ENCODE assay signal across 16 mouse cellular contexts in the genomic region with DNA sequence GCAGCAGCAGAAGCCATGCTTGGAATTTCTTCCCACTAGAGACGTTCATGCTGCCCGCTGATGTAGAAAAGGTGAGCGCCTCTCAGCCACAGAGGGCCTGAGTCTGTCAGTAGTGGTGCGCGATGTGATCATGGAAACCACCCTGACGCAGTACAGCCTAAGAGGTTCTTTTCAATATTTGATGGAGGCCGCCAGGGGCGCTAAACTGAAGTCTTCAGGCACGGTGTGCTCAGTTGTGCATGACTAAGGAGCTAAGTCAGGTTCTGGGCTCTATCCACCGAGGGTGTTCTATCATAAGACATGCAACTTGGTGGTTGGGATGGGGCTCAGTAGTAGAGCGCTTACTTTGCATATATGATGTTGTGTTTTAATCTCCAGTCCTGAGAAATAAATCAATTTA. TPM values are rescaled to one million over a fixed set of nuclear protein-coding genes. Genes with fewer than 3 reads are reported as not detected.
A peak's percentile ranks its signal among the peaks of the same experiment; 100 is the strongest.
DNase-seq lines count a peak whose midpoint lies in the region; ATAC-seq and TF ChIP-seq lines count a peak whose summit lies in the region.
"Had no signal": no experiment of that assay in that cellular context is flagged by ENCODE, and none has a peak within 500 bp of the region (broad histone marks: within the 10 kb centered on the region; RNA-seq: fewer than 3 reads in every experiment).

No protein-coding gene starts in this region.

- DNase-seq in kidney, postnatal 10 days: no peak
- DNase-seq in B cell, adult 2 months: peak; percentile 26 to 34
- DNase-seq in embryonic facial prominence, embryonic 11.5 days (ENCODE audit: low spot score): peak; percentile 42
- no peak for DNase-seq in layer of hippocampus, adult 2 months (ENCODE audit: low spot score in 2 of 2)
- no peak for DNase-seq in gastrocnemius, adult 18-20 months (ENCODE audit: low spot score)
- DNase-seq: adrenal gland, postnatal 10 days; cerebellum, adult 8-10 months; gastrocnemius, postnatal 25 days; layer of hippocampus, adult 9-11 months; thymus, postnatal 25 days had no signal

- no peak overlapping the region for H3K9ac ChIP-seq in kidney, embryonic 14.5 days (ENCODE audit: low read depth, low read length)
- no peak overlapping the region for H3K9ac ChIP-seq in ES-Bruce4 (ENCODE audit: low read depth, poor library complexity, severe bottlenecking)
- H3K9ac ChIP-seq in embryonic facial prominence, embryonic 11.5 days (replicated peaks; ENCODE audit: low read length): no peak overlapping the region
- H3K9ac ChIP-seq: heart, embryonic 15.5 days; midbrain, embryonic 15.5 days had no signal

- TF ChIP-seq POLR2A in ES-Bruce4 (IDR thresholded peaks at IDR 0.05; ENCODE audit: insufficient read depth, low read length): no peak

- 63% methylated on average over 11 of the region's 11 CpGs for WGBS in kidney, embryonic 14.5 days
- WGBS in embryonic facial prominence, embryonic 11.5 days: 55% methylated on average over 11 of the region's 11 CpGs

- no peak overlapping the region for H3K4me2 ChIP-seq in kidney, embryonic 14.5 days (replicated peaks; ENCODE audit: low read depth, low read length)
- H3K4me2 ChIP-seq in embryonic facial prominence, embryonic 11.5 days (ENCODE audit: low read depth, low read length): no peak overlapping the region
- H3K4me2 ChIP-seq: heart, embryonic 15.5 days; midbrain, embryonic 15.5 days had no signal

- ATAC-seq in kidney, embryonic 14.5 days (ENCODE audit: low FRiP score, low TSS enrichment): peak; percentile 35; the same call in 1 of the 2 replicates
- ATAC-seq in embryonic facial prominence, embryonic 11.5 days (replicated peaks; ENCODE audit: insufficient number of reproducible peaks, low FRiP score, low TSS enrichment, low read depth): no peak
- ATAC-seq: inflammation-experienced regulatory T-cells, adult 6 months; midbrain, embryonic 15.5 days had no signal

- no peak for TF ChIP-seq EP300 in ES-Bruce4 (IDR thresholded peaks at IDR 0.05; ENCODE audit: insufficient read depth, low read depth, low read length)

- H3K9me3 ChIP-seq in kidney, embryonic 14.5 days (ENCODE audit: control insufficient read depth, low read length): no peaks in the 10 kb centered on the region
- no peaks in the 10 kb centered on the region for H3K9me3 ChIP-seq in ES-Bruce4 (replicated peaks; ENCODE audit: control insufficient read depth, insufficient read depth, low read length, poor library complexity, severe bottlenecking)
- H3K9me3 ChIP-seq in embryonic facial prominence, embryonic 11.5 days (replicated peaks; ENCODE audit: control insufficient read depth, low read length): no peaks in the 10 kb centered on the region
- H3K9me3 ChIP-seq: heart, embryonic 15.5 days; midbrain, embryonic 15.5 days had no signal

- no peak overlapping the region for H3K27ac ChIP-seq in kidney, embryonic 14.5 days (ENCODE audit: low read depth, low read length)
- no peak overlapping the region for H3K27ac ChIP-seq in ES-Bruce4 (ENCODE audit: insufficient read depth, low read length)
- H3K27ac ChIP-seq in embryonic facial prominence, embryonic 11.5 days (replicated peaks; ENCODE audit: low read depth, low read length): no peak overlapping the region
- no peak overlapping the region for H3K27ac ChIP-seq in layer of hippocampus, adult 2 months
- H3K27ac ChIP-seq: heart, embryonic 15.5 days; midbrain, embryonic 15.5 days had no signal

- H3K36me3 ChIP-seq in kidney, embryonic 14.5 days (ENCODE audit: control insufficient read depth, insufficient read depth, low read length): no peaks in the 10 kb centered on the region
- no peaks in the 10 kb centered on the region for H3K36me3 ChIP-seq in ES-Bruce4 (ENCODE audit: control insufficient read depth, insufficient read depth, low read length, poor library complexity, severe bottlenecking)
- no peaks in the 10 kb centered on the region for H3K36me3 ChIP-seq in embryonic facial prominence, embryonic 11.5 days (replicated peaks; ENCODE audit: control insufficient read depth, insufficient read depth, low read depth, low read length)
- H3K36me3 ChIP-seq: heart, embryonic 15.5 days; midbrain, embryonic 15.5 days had no signal

- no peaks in the 10 kb centered on the region for H3K27me3 ChIP-seq in kidney, embryonic 14.5 days (ENCODE audit: control insufficient read depth, insufficient read depth, low read length)
- 0 out of 2 replicates have a peak, but pooled peaks cover 2% of the 10 kb centered on the region for H3K27me3 ChIP-seq in ES-Bruce4 (ENCODE audit: control insufficient read depth, insufficient read depth, low read length, poor library complexity, severe bottlenecking)
- H3K27me3 ChIP-seq in embryonic facial prominence, embryonic 11.5 days (ENCODE audit: control insufficient read depth, insufficient read depth, low read length): no peaks in the 10 kb centered on the region
- H3K27me3 ChIP-seq: heart, embryonic 15.5 days; midbrain, embryonic 15.5 days had no signal

- TF ChIP-seq CTCF in ES-Bruce4 (IDR thresholded peaks at IDR 0.05; ENCODE audit: low read depth, low read length): peak; percentile 34
- no peak for TF ChIP-seq CTCF in layer of hippocampus, adult 2 months (conservative IDR thresholded peaks at IDR 0.05)

- no peak overlapping the region for H3K4me3 ChIP-seq in kidney, embryonic 14.5 days (ENCODE audit: low read length)
- no peak overlapping the region for H3K4me3 ChIP-seq in ES-Bruce4 (ENCODE audit: low read depth, low read length)
- no peak overlapping the region for H3K4me3 ChIP-seq in embryonic facial prominence, embryonic 11.5 days (ENCODE audit: low read depth, low read length)
- H3K4me3 ChIP-seq in layer of hippocampus, adult 2 months: no peak overlapping the region
- H3K4me3 ChIP-seq: erythroblast, embryonic 14.5 days; heart, embryonic 15.5 days; midbrain, embryonic 15.5 days had no signal

- no peaks in the 10 kb centered on the region for H3K4me1 ChIP-seq in kidney, embryonic 14.5 days (ENCODE audit: control insufficient read depth, insufficient read depth, low read length)
- H3K4me1 ChIP-seq in ES-Bruce4 (ENCODE audit: control insufficient read depth, insufficient read depth, low read length): no peaks in the 10 kb centered on the region
- H3K4me1 ChIP-seq in embryonic facial prominence, embryonic 11.5 days (ENCODE audit: control insufficient read depth, insufficient read depth, low read length): no peaks in the 10 kb centered on the region
- H3K4me1 ChIP-seq: heart, embryonic 15.5 days; midbrain, embryonic 15.5 days had no signal

RNA-seq across cellular contexts. Expression of a gene that starts 19.6 kb away (rescaled TPM):
- 0.34 and 0.71 TPM in 2 replicates for polyA plus RNA-seq in kidney, embryonic 14.5 days (2014; fragmentation: Nextera tagmentation; extraction: Ambion mirVana)
- polyA plus RNA-seq in ES-Bruce4 (2011; ENCODE audit: insufficient read depth, insufficient read length, low read depth, missing spikeins): not detected in 2 replicates
- polyA plus RNA-seq in embryonic facial prominence, embryonic 11.5 days (2014; fragmentation: Nextera tagmentation; extraction: Ambion mirVana): 0.07 and 0.65 TPM in 2 replicates
- total RNA-seq in layer of hippocampus, adult 2 months (2021): 1 to 10 TPM; 1.4 TPM
- total RNA-seq in gastrocnemius, adult 18-20 months (2021): under 1 TPM; 0.12 to 0.14 TPM

Comparison
In these comparisons a context has a peak if more than half of its experiments do, and no peak if none do; other contexts are left out.
1. DNase-seq: peak in B cell, adult 2 months (2 of 2) and embryonic facial prominence, embryonic 11.5 days (single experiment); none in kidney, postnatal 10 days (single experiment), layer of hippocampus, adult 2 months (0 of 2) and gastrocnemius, adult 18-20 months (single experiment).